Mouse (Mus musculus): ENCODE measurements at regions not wholly inside any gene's neighbourhood (a gene's known extent, or its start where the extent isn't known, plus 50 kb on each side); places are given as distances from the start of the nearest gene placed in this dataset.
A peak's percentile ranks its signal among the peaks of the same experiment; 100 is the strongest.

GRCm38 (mm10) chr1:186236267-186237020 lies 119.3 kb upstream of the Lyplal1 start:
- TF ChIP-seq CTCF (conservative IDR thresholded peaks at IDR 0.05; ENCODE audit: low read length) (no peak), NANOG (IDR thresholded peaks at IDR 0.05; ENCODE audit: borderline replicate concordance, low read length) (peak; percentile 26; the same call in 1 of the 2 replicates)
